Mouse (Mus musculus) cerebellum, adult (tissue): ENCODE data around the gene Tas2r124.

ENCODE experiments used
- ATAC-seq: cut with Nextera tagmentation; 2 replicates; pipeline ENCODE4 v1.9.2; 2017; ENCODE audit warnings: mild to moderate bottlenecking, moderate library complexity, mixed read lengths; ENCODE audit not compliant: insufficient number of reproducible peaks, low FRiP score, low TSS enrichment

Tas2r124 gene

GRCm38 (mm10) chr6:132754430-132754829 is at the start of gene Tas2r124:
Tas2r124 (plus strand) TSS chr6:132754730.
- ATAC-seq: no peak

DNA sequence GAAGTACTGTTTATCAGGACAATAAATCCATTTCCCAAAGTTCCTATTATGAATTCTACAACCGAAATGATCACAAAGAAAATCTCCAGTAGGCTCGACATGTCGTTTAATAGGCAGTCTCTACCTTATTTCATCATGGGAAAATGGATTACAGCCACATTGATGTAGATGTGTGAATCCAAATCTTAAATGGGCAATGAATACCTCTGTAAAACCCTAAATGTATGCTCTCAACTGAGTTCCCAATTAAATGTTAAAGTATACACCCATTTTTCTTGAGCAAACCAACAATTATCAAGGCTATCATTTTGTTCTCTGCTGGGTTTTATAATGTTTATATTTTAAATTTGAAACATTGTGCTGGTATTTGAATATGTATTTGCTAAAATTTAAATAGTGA is 42.7 kb upstream of the Tas2r124 start, which contains the start of gene Tas2r122:
Gene Tas2r122, minus strand, starts transcription at position 101 of the 400 bp plus-strand sequence.
- ATAC-seq: no peak

DNA sequence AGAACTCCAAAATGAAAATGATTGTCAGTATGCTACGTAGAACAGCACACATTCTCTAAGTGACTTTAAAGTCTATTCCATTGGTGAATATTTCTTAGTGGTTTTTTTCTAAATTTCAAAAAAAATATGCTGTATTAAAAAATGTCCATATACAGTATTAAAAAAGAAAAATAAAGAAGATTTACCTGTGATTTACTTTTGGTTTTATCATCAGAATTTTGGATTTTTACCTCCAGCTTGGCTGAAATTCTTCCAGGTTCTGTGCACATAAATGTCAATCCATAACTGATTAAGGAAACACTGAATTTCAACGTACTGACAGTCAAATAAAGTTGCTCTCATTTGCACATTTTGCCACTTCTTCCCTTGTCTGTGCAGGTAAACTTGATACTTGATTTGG is 16.6 kb upstream of the Tas2r124 start, which contains the start of gene Tas2r115:
Gene Tas2r115, minus strand, starts transcription at position 101 of the 400 bp plus-strand sequence.
- ATAC-seq: no peak

- no peak for ATAC-seq
Observed at GRCm38 (mm10) chr6:132750206-132750605, 4.3 kb upstream of the Tas2r124 start.

GRCm38 (mm10) chr6:132761831-132762230 is 7.3 kb downstream of the Tas2r124 start, which contains the start of gene Tas2r102:
Tas2r102 (plus strand) TSS chr6:132762131.
- no peak for ATAC-seq

GRCm38 (mm10) chr6:132778062-132778461 is 23.5 kb downstream of the Tas2r124 start, which contains the start of gene Tas2r136:
Tas2r136 (minus strand) TSS chr6:132778162.
- no peak for ATAC-seq

- ATAC-seq: no peak
Observed at GRCm38 (mm10) chr6:132795393-132795792, 40.9 kb downstream of the Tas2r124 start.

- no peak for ATAC-seq
Observed at GRCm38 (mm10) chr6:132802518-132802917, 48.0 kb downstream of the Tas2r124 start, which contains the start of gene Tas2r117. Tas2r117 (plus strand) TSS chr6:132802818.
